Mouse (Mus musculus): ENCODE data around the gene Ppp2r2c.

- TF ChIP-seq POLR2A (IDR thresholded peaks at IDR 0.05; ENCODE audit: borderline replicate concordance, control insufficient read depth, low read depth, low read length) = no peak
- TF ChIP-seq CTCF (IDR thresholded peaks at IDR 0.05; ENCODE audit: control insufficient read depth, insufficient read depth, low read length) = no peak
Measured at GRCm38 (mm10) chr5:36851572-36851971, 16.7 kb upstream of the Ppp2r2c start.
